Mouse (Mus musculus) spleen, adult 2 months (tissue): ENCODE results near the gene Snrpd3. TPM values are rescaled to one million over a fixed set of nuclear protein-coding genes. Genes with fewer than 3 reads are reported as not detected.
"Not testable (repeated sequence)": the region's sequence is repeated elsewhere in the genome, so short reads cannot be mapped to it uniquely, and the experiment has no call there.

Experiments
- DNase-seq, 2 experiments: peaks; one replicate each; pipeline versions ENCODE4 v3.0.0 to v3.0.0-alpha.2; 2012 to 2021; ENCODE audit warnings: low spot score in 2 of 2, low read depth in 1 of 2
- H3K27ac ChIP-seq: fragments of 200-500 bp; 2 replicates; pipeline ENCODE4 v1.5.1; 2012; ENCODE audit warnings: low read length, inconsistent platforms; ENCODE audit not compliant: insufficient read depth
- H3K27me3 ChIP-seq: fragments of 200-500 bp; 2 replicates; pipeline ENCODE4 v1.6.1; 2012; ENCODE audit warnings: mild to moderate bottlenecking, moderate library complexity, low read length, inconsistent platforms; ENCODE audit not compliant: control insufficient read depth, insufficient read depth
- H3K36me3 ChIP-seq: fragments of 200-500 bp; 2 replicates; pipeline ENCODE4 v1.6.1; 2012; ENCODE audit warnings: mild to moderate bottlenecking, low read length, inconsistent platforms; ENCODE audit not compliant: control insufficient read depth, insufficient read depth
- H3K4me1 ChIP-seq: fragments of 200-500 bp; 2 replicates; pipeline ENCODE4 v1.6.1; 2011; ENCODE audit warnings: inconsistent platforms; ENCODE audit not compliant: control insufficient read depth, insufficient read depth, insufficient read length
- H3K4me3 ChIP-seq: fragments of 200-500 bp; 2 replicates; pipeline ENCODE4 v1.5.1; 2011; ENCODE audit warnings: mild to moderate bottlenecking, inconsistent platforms; ENCODE audit not compliant: insufficient read depth, insufficient read length; ENCODE audit errors: extremely low read depth
- CTCF ChIP-seq: fragments of 200-500 bp; IDR thresholded peaks from 2 replicates; pipeline ENCODE4 v1.5.1; 2011; ENCODE audit warnings: mild to moderate bottlenecking, inconsistent platforms; ENCODE audit not compliant: insufficient read depth, insufficient read length, insufficient replicate concordance; ENCODE audit errors: extremely low read depth
- POLR2A ChIP-seq: fragments of 200-500 bp; IDR thresholded peaks from 2 replicates; pipeline ENCODE4 v1.6.1; 2011; ENCODE audit warnings: low read depth, low read length, inconsistent platforms
- WGBS: fragments of 180-500 bp; shearing (Covaris S2); methylation state at CpG from one replicate; pipeline ENCODE4 v1.1.7; 2018; 5-methylcytosine and 5-hydroxymethylcytosine counted together
- polyA plus RNA-seq: library from polyadenylated mRNA; depleted of rRNA; stranded (reverse); fragments of >200 nt; gene quantifications from 2 replicates; pipeline ENCODE4 v1.2.3, GENCODE M21; 2012

Snrpd3 gene
- polyA plus RNA-seq, 1 experiment, result 12.8 TPM

- Histone ChIP-seq H3K36me3 (peaks cover 1% of the 10 kb centered on the region), H3K27me3 (no peaks in the 10 kb centered on the region), H3K4me1 (no peaks in the 10 kb centered on the region), H3K4me3 (no peak overlapping the region), H3K27ac (no peak overlapping the region)
- no peak for DNase-seq
- TF ChIP-seq CTCF (no peak), POLR2A (no peak)
- 86% methylated on average over 7 of the region's 7 CpGs for WGBS
Observed at GRCm38 (mm10) chr10:75500345-75500744, 17.0 kb upstream of the Snrpd3 start.

GRCm38 (mm10) chr10:75501641-75502040 lies 15.7 kb upstream of the Snrpd3 start:
- H3K27ac ChIP-seq, result no peak overlapping the region
- 95% methylated on average over 1 of the region's 1 CpGs for WGBS
- H3K27me3 ChIP-seq, result no peaks in the 10 kb centered on the region
- TF ChIP-seq CTCF, result no peak
- no peak for TF ChIP-seq POLR2A
- H3K4me3 ChIP-seq, result no peak overlapping the region
- no peak for DNase-seq
- peaks cover 4% of the 10 kb centered on the region for H3K36me3 ChIP-seq
- no peaks in the 10 kb centered on the region for H3K4me1 ChIP-seq

GRCm38 (mm10) chr10:75503692-75504091 lies 13.7 kb upstream of the Snrpd3 start:
- no peak overlapping the region for H3K27ac ChIP-seq
- peaks cover 21% of the 10 kb centered on the region for H3K36me3 ChIP-seq
- H3K4me1 ChIP-seq, result no peaks in the 10 kb centered on the region
- H3K4me3 ChIP-seq, result no peak overlapping the region
- DNase-seq, result no peak
- WGBS, result 35% methylated on average over 7 of the region's 7 CpGs
- TF ChIP-seq POLR2A (no peak), CTCF (no peak)
- H3K27me3 ChIP-seq, result no peaks in the 10 kb centered on the region

GRCm38 (mm10) chr10:75504234-75505129 lies 12.9 kb upstream of the Snrpd3 start:
- peaks cover 29% of the 10 kb centered on the region for H3K36me3 ChIP-seq
- DNase-seq, result no peak

GRCm38 (mm10) chr10:75505130-75505495 lies 12.2 kb upstream of the Snrpd3 start:
- Histone ChIP-seq H3K27me3 (no peaks in the 10 kb centered on the region), H3K4me3 (no peak overlapping the region), H3K27ac (peak overlapping the region; percentile 14; the same call in 1 of the 2 replicates), H3K36me3 (peaks cover 35% of the 10 kb centered on the region), H3K4me1 (no peaks in the 10 kb centered on the region)
- 53% methylated on average over 3 of the region's 3 CpGs for WGBS
- DNase-seq, result no peak
- TF ChIP-seq CTCF, result no peak
- no peak for TF ChIP-seq POLR2A

More at GRCm38 (mm10) chr10:75504234-75505129, 12.9 kb upstream of the Snrpd3 start:
- no peak for TF ChIP-seq POLR2A
- TF ChIP-seq CTCF, result no peak
- Histone ChIP-seq H3K4me3 (no peak overlapping the region), H3K27me3 (no peaks in the 10 kb centered on the region), H3K4me1 (no peaks in the 10 kb centered on the region), H3K27ac (peak overlapping the region; percentile 14; the same call in 1 of the 2 replicates)
- WGBS, result 62% methylated on average over 8 of the region's 8 CpGs

GRCm38 (mm10) chr10:75505928-75506327 lies 11.4 kb upstream of the Snrpd3 start:
- H3K4me1 ChIP-seq, H3K4me3 ChIP-seq, H3K27me3 ChIP-seq, DNase-seq, H3K27ac ChIP-seq: not testable (repeated sequence)
- peaks cover 43% of the 10 kb centered on the region for H3K36me3 ChIP-seq
- WGBS, result 93% methylated on average over 3 of the region's 3 CpGs

GRCm38 (mm10) chr10:75510446-75510845 lies 6.9 kb upstream of the Snrpd3 start:
- Histone ChIP-seq H3K4me1 (peaks cover 12% of the 10 kb centered on the region; the same call in 1 of the 2 replicates), H3K27ac (no peak overlapping the region), H3K27me3 (no peaks in the 10 kb centered on the region), H3K36me3 (peaks cover 52% of the 10 kb centered on the region), H3K4me3 (no peak overlapping the region)
- TF ChIP-seq POLR2A (no peak), CTCF (no peak)
- WGBS, result 95% methylated on average over 7 of the region's 7 CpGs
- DNase-seq, result no peak
